Mouse (Mus musculus) lung, postnatal 14 days (tissue): ENCODE measurements around the gene Slc29a3.

Source experiments
- DNase-seq: peaks from one replicate; pipeline ENCODE4 v3.0.0; 2021

Gene Slc29a3

GRCm38 (mm10) chr10:60752040-60753020 is at the start of gene Slc29a3:
Gene Slc29a3 (minus strand): TSS chr10:60752794.
- peak; percentile 99 for DNase-seq

GRCm38 (mm10) chr10:60801898-60802412 is 49.4 kb upstream of the Slc29a3 start:
- DNase-seq, result no peak

GRCm38 (mm10) chr10:60801168-60801897 is 48.7 kb upstream of the Slc29a3 start:
- no peak for DNase-seq

GRCm38 (mm10) chr10:60800295-60801167 is 47.9 kb upstream of the Slc29a3 start:
- DNase-seq, result no peak

- DNase-seq, result no peak
Measured at GRCm38 (mm10) chr10:60797682-60798422, 45.3 kb upstream of the Slc29a3 start.

GRCm38 (mm10) chr10:60796474-60796873 is 43.9 kb upstream of the Slc29a3 start:
- no peak for DNase-seq

GRCm38 (mm10) chr10:60796028-60796427 is 43.4 kb upstream of the Slc29a3 start:
- DNase-seq, result no peak

GRCm38 (mm10) chr10:60794792-60795191 is 42.2 kb upstream of the Slc29a3 start:
- DNase-seq, result no peak

- DNase-seq, result no peak
Measured at GRCm38 (mm10) chr10:60794374-60794773, 41.8 kb upstream of the Slc29a3 start.

- DNase-seq, result no peak
Measured at GRCm38 (mm10) chr10:60792841-60793240, 40.2 kb upstream of the Slc29a3 start.

GRCm38 (mm10) chr10:60792365-60792764 is 39.8 kb upstream of the Slc29a3 start:
- no peak for DNase-seq

- DNase-seq, result no peak
Measured at GRCm38 (mm10) chr10:60790912-60791311, 38.3 kb upstream of the Slc29a3 start.

GRCm38 (mm10) chr10:60787303-60788074 is 34.9 kb upstream of the Slc29a3 start:
- no peak for DNase-seq

GRCm38 (mm10) chr10:60783608-60784007 is 31.0 kb upstream of the Slc29a3 start:
- DNase-seq, result no peak

GRCm38 (mm10) chr10:60779628-60780027 is 27.0 kb upstream of the Slc29a3 start:
- peak; percentile 84 for DNase-seq

- peak; percentile 45 for DNase-seq
Measured at GRCm38 (mm10) chr10:60778542-60778941, 25.9 kb upstream of the Slc29a3 start.

- no peak for DNase-seq
Measured at GRCm38 (mm10) chr10:60775473-60775872, 22.9 kb upstream of the Slc29a3 start.

GRCm38 (mm10) chr10:60774616-60775015 is 22.0 kb upstream of the Slc29a3 start:
- no peak for DNase-seq

- DNase-seq, result no peak
Measured at GRCm38 (mm10) chr10:60770855-60771254, 18.3 kb upstream of the Slc29a3 start.

GRCm38 (mm10) chr10:60768614-60769013 is 16.0 kb upstream of the Slc29a3 start:
- no peak for DNase-seq

- DNase-seq, result no peak
Measured at GRCm38 (mm10) chr10:60767400-60767799, 14.8 kb upstream of the Slc29a3 start.
